Mouse (Mus musculus): ENCODE data around the gene Gm10722.
"Not testable (repeated sequence)": the region's sequence is repeated elsewhere in the genome, so short reads cannot be mapped to it uniquely, and the experiment has no call there.

Gene Gm10722

GRCm38 (mm10) chr9:3000445-3000972, at the start of gene Gm10722:
Gene Gm10722 (plus strand): TSS chr9:3000922.
- not testable (repeated sequence) for H3K36me3 ChIP-seq (ENCODE audit: control insufficient read depth, insufficient read depth, low read length, poor library complexity, severe bottlenecking)

GRCm38 (mm10) chr9:3001006-3001405, 284 bp downstream of the Gm10722 start:
- H3K36me3 ChIP-seq (ENCODE audit: control insufficient read depth, insufficient read depth, low read length, poor library complexity, severe bottlenecking); DNase-seq (ENCODE audit: low read depth, low spot score); H3K27me3 ChIP-seq (ENCODE audit: control insufficient read depth, insufficient read depth, low read length, poor library complexity, severe bottlenecking): not testable (repeated sequence)

More at GRCm38 (mm10) chr9:3000445-3000972, at the start of gene Gm10722:
- H3K27me3 ChIP-seq (ENCODE audit: control insufficient read depth, insufficient read depth, low read length, poor library complexity, severe bottlenecking): not testable (repeated sequence)
- DNase-seq (ENCODE audit: low read depth, low spot score): peak; percentile 49

- DNase-seq (ENCODE audit: low read depth, low spot score): peak; percentile 28
- H3K36me3 ChIP-seq (ENCODE audit: control insufficient read depth, insufficient read depth, low read length, poor library complexity, severe bottlenecking); H3K27me3 ChIP-seq (ENCODE audit: control insufficient read depth, insufficient read depth, low read length, poor library complexity, severe bottlenecking): not testable (repeated sequence)
These were observed 1.4 kb downstream of the Gm10722 start for GRCm38 (mm10) chr9:3001948-3002659.

- H3K27me3 ChIP-seq (ENCODE audit: control insufficient read depth, insufficient read depth, low read length, poor library complexity, severe bottlenecking); DNase-seq (ENCODE audit: low read depth, low spot score); H3K36me3 ChIP-seq (ENCODE audit: control insufficient read depth, insufficient read depth, low read length, poor library complexity, severe bottlenecking): not testable (repeated sequence)
These were observed 2.2 kb downstream of the Gm10722 start, which contains the start of gene Gm11168 for GRCm38 (mm10) chr9:3002794-3003396. Gene Gm11168 (plus strand): TSS chr9:3003346.

- not testable (repeated sequence) for DNase-seq (ENCODE audit: low read depth, low spot score); H3K27me3 ChIP-seq (ENCODE audit: control insufficient read depth, insufficient read depth, low read length, poor library complexity, severe bottlenecking); H3K36me3 ChIP-seq (ENCODE audit: control insufficient read depth, insufficient read depth, low read length, poor library complexity, severe bottlenecking)
These were observed 5.5 kb downstream of the Gm10722 start for GRCm38 (mm10) chr9:3006179-3006578.

GRCm38 (mm10) chr9:3006636-3007035, 5.9 kb downstream of the Gm10722 start:
- H3K27me3 ChIP-seq (ENCODE audit: control insufficient read depth, insufficient read depth, low read length, poor library complexity, severe bottlenecking); DNase-seq (ENCODE audit: low read depth, low spot score); H3K36me3 ChIP-seq (ENCODE audit: control insufficient read depth, insufficient read depth, low read length, poor library complexity, severe bottlenecking): not testable (repeated sequence)

GRCm38 (mm10) chr9:3007272-3007671, 6.5 kb downstream of the Gm10722 start:
- H3K36me3 ChIP-seq (ENCODE audit: control insufficient read depth, insufficient read depth, low read length, poor library complexity, severe bottlenecking); H3K27me3 ChIP-seq (ENCODE audit: control insufficient read depth, insufficient read depth, low read length, poor library complexity, severe bottlenecking): not testable (repeated sequence)
- peak; percentile 25 for DNase-seq (ENCODE audit: low read depth, low spot score)

GRCm38 (mm10) chr9:3009331-3009730, 8.6 kb downstream of the Gm10722 start:
- H3K27me3 ChIP-seq (ENCODE audit: control insufficient read depth, insufficient read depth, low read length, poor library complexity, severe bottlenecking); DNase-seq (ENCODE audit: low read depth, low spot score); H3K36me3 ChIP-seq (ENCODE audit: control insufficient read depth, insufficient read depth, low read length, poor library complexity, severe bottlenecking): not testable (repeated sequence)

GRCm38 (mm10) chr9:3012054-3012621, 11.4 kb downstream of the Gm10722 start:
- not testable (repeated sequence) for H3K27me3 ChIP-seq (ENCODE audit: control insufficient read depth, insufficient read depth, low read length, poor library complexity, severe bottlenecking); H3K36me3 ChIP-seq (ENCODE audit: control insufficient read depth, insufficient read depth, low read length, poor library complexity, severe bottlenecking); DNase-seq (ENCODE audit: low read depth, low spot score)

- not testable (repeated sequence) for DNase-seq (ENCODE audit: low read depth, low spot score); H3K36me3 ChIP-seq (ENCODE audit: control insufficient read depth, insufficient read depth, low read length, poor library complexity, severe bottlenecking); H3K27me3 ChIP-seq (ENCODE audit: control insufficient read depth, insufficient read depth, low read length, poor library complexity, severe bottlenecking)
These were observed 12.1 kb downstream of the Gm10722 start, which contains the start of gene Gm10721 for GRCm38 (mm10) chr9:3012733-3013279. Gene Gm10721 (plus strand): TSS chr9:3013140.

- not testable (repeated sequence) for DNase-seq (ENCODE audit: low read depth, low spot score); H3K27me3 ChIP-seq (ENCODE audit: control insufficient read depth, insufficient read depth, low read length, poor library complexity, severe bottlenecking); H3K36me3 ChIP-seq (ENCODE audit: control insufficient read depth, insufficient read depth, low read length, poor library complexity, severe bottlenecking)
These were observed 14.6 kb downstream of the Gm10722 start, which contains the start of gene Gm10720 for GRCm38 (mm10) chr9:3015354-3015753. Gene Gm10720 (plus strand): TSS chr9:3015654.

- not testable (repeated sequence) for H3K27me3 ChIP-seq (ENCODE audit: control insufficient read depth, insufficient read depth, low read length, poor library complexity, severe bottlenecking); H3K36me3 ChIP-seq (ENCODE audit: control insufficient read depth, insufficient read depth, low read length, poor library complexity, severe bottlenecking); DNase-seq (ENCODE audit: low read depth, low spot score)
These were observed 15.2 kb downstream of the Gm10722 start for GRCm38 (mm10) chr9:3015896-3016295.

GRCm38 (mm10) chr9:3017108-3017507, 16.4 kb downstream of the Gm10722 start, which contains the start of gene Gm10719:
Gene Gm10719 (plus strand): TSS chr9:3017408.
- DNase-seq (ENCODE audit: low read depth, low spot score); H3K36me3 ChIP-seq (ENCODE audit: control insufficient read depth, insufficient read depth, low read length, poor library complexity, severe bottlenecking); H3K27me3 ChIP-seq (ENCODE audit: control insufficient read depth, insufficient read depth, low read length, poor library complexity, severe bottlenecking): not testable (repeated sequence)

GRCm38 (mm10) chr9:3018944-3019343, 18.2 kb downstream of the Gm10722 start:
- not testable (repeated sequence) for H3K27me3 ChIP-seq (ENCODE audit: control insufficient read depth, insufficient read depth, low read length, poor library complexity, severe bottlenecking); H3K36me3 ChIP-seq (ENCODE audit: control insufficient read depth, insufficient read depth, low read length, poor library complexity, severe bottlenecking); DNase-seq (ENCODE audit: low read depth, low spot score)
